Mouse (Mus musculus) neural tube, embryonic 14.5 days (tissue): ENCODE results near the gene Skida1. TPM values are rescaled to one million over a fixed set of nuclear protein-coding genes. Genes with fewer than 3 reads are reported as not detected.
A peak's percentile ranks its signal among the peaks of the same experiment; 100 is the strongest.

Experiments used
- ATAC-seq: fragments of 200-750 bp; cut with Nextera tagmentation; 2 replicates; pipeline ENCODE4 v1.8.0; 2017; ENCODE audit warnings: low read depth, mild to moderate bottlenecking, moderate TSS enrichment, moderate library complexity
- H3K27ac ChIP-seq: fragments of 300-500 bp; sonication (generic); 2 replicates; pipeline ENCODE4 v1.5.1; 2014; ENCODE audit warnings: low read depth, mild to moderate bottlenecking, control low read depth, low read length, moderate library complexity, mixed read lengths
- H3K27me3 ChIP-seq: fragments of 300-500 bp; sonication (generic); 2 replicates; pipeline ENCODE4 v1.6.1; 2014; ENCODE audit warnings: low read length; ENCODE audit not compliant: control insufficient read depth, insufficient read depth
- H3K36me3 ChIP-seq: fragments of 300-500 bp; sonication (generic); 2 replicates; pipeline ENCODE4 v1.6.1; 2014; ENCODE audit warnings: low read length, mixed read lengths; ENCODE audit not compliant: control insufficient read depth, insufficient read depth
- H3K4me1 ChIP-seq: fragments of 300-500 bp; sonication (generic); 2 replicates; pipeline ENCODE4 v1.6.1; 2014; ENCODE audit warnings: low read length; ENCODE audit not compliant: control insufficient read depth, insufficient read depth
- H3K4me2 ChIP-seq: fragments of 300-500 bp; sonication (generic); 2 replicates; pipeline ENCODE4 v1.6.1; 2014; ENCODE audit warnings: mild to moderate bottlenecking, low read depth, low read length, control low read depth
- H3K4me3 ChIP-seq: fragments of 300-500 bp; sonication (generic); 2 replicates; pipeline ENCODE4 v1.5.1; 2014; ENCODE audit warnings: low read depth, low read length, control low read depth, mixed read lengths
- H3K9ac ChIP-seq: fragments of 300-500 bp; sonication (generic); replicated peaks from 2 replicates; pipeline ENCODE4 v1.6.1; 2014; ENCODE audit warnings: low read depth, mild to moderate bottlenecking, control low read depth, low read length, mixed read lengths
- H3K9me3 ChIP-seq: fragments of 300-500 bp; sonication (generic); 2 replicates; pipeline ENCODE4 v1.6.1; 2016; ENCODE audit warnings: low read length; ENCODE audit not compliant: control insufficient read depth
- WGBS: fragments of 180-500 bp; shearing (Covaris S2); extraction: QIAGEN DNeasy Blood & Tissue Kit; methylation state at CpG from one replicate; pipeline ENCODE4 v1.1.7; 2014; 5-methylcytosine and 5-hydroxymethylcytosine counted together
- polyA plus RNA-seq: library from polyadenylated mRNA; unstranded; fragments of >200 nt; fragmentation: Nextera tagmentation; extraction: Ambion mirVana; gene quantifications from 2 replicates; pipeline ENCODE4 v1.2.1, GENCODE M21; 2014

Skida1 gene
- polyA plus RNA-seq, 1 experiment from 2014 or later, result 3.9 TPM

- Histone ChIP-seq H3K27ac (peak overlapping the region; percentile 99), H3K27me3 (no peaks in the 10 kb centered on the region), H3K4me2 (peak overlapping the region; percentile 69), H3K36me3 (no peaks in the 10 kb centered on the region), H3K4me1 (peaks cover 6% of the 10 kb centered on the region; the same call in 1 of the 2 replicates), H3K9ac (peak overlapping the region; percentile 61), H3K4me3 (peak overlapping the region; percentile 63), H3K9me3 (no peaks in the 10 kb centered on the region)
- peak; percentile 3 for ATAC-seq
- under 1% methylated on average over 47 of the region's 48 CpGs for WGBS
Measured at GRCm38 (mm10) chr2:18057336-18058145, 8.7 kb upstream of the Skida1 start.

GRCm38 (mm10) chr2:18056786-18057255, 8.0 kb upstream of the Skida1 start:
- under 1% methylated on average over 43 of the region's 50 CpGs for WGBS
- peak; percentile 91 for ATAC-seq
- no peaks in the 10 kb centered on the region for H3K9me3 ChIP-seq
- peak overlapping the region; percentile 99 for H3K27ac ChIP-seq
- peak overlapping the region; percentile 63 for H3K4me3 ChIP-seq
- H3K27me3 ChIP-seq, result no peaks in the 10 kb centered on the region
- H3K4me1 ChIP-seq, result peaks cover 6% of the 10 kb centered on the region; the same call in 1 of the 2 replicates
- peak overlapping the region; percentile 69 for H3K4me2 ChIP-seq
- no peaks in the 10 kb centered on the region for H3K36me3 ChIP-seq
- H3K9ac ChIP-seq, result peak overlapping the region; percentile 61

GRCm38 (mm10) chr2:18055929-18056785, 7.3 kb upstream of the Skida1 start:
- Histone ChIP-seq H3K9ac (peak overlapping the region; percentile 61), H3K36me3 (no peaks in the 10 kb centered on the region), H3K9me3 (no peaks in the 10 kb centered on the region), H3K4me1 (peaks cover 6% of the 10 kb centered on the region; the same call in 1 of the 2 replicates), H3K27ac (peak overlapping the region; percentile 99), H3K27me3 (no peaks in the 10 kb centered on the region), H3K4me3 (peak overlapping the region; percentile 63), H3K4me2 (peak overlapping the region; percentile 69)
- peak; percentile 92 for ATAC-seq
- under 1% methylated on average over 47 of the region's 66 CpGs for WGBS

GRCm38 (mm10) chr2:18055016-18055928, 6.4 kb upstream of the Skida1 start, which contains the start of gene Mllt10:
Gene Mllt10, plus strand, starts transcription at chr2:18055237.
- 4% methylated on average over 20 of the region's 20 CpGs for WGBS
- Histone ChIP-seq H3K4me2 (peak within 1 kb of the TSS; percentile 69), H3K27ac (peak within 1 kb of the TSS; percentile 99), H3K9me3 (no peaks in the 10 kb centered on the region), H3K27me3 (no peaks in the 10 kb centered on the region), H3K4me3 (peak within 1 kb of the TSS; percentile 63), H3K9ac (peak within 1 kb of the TSS; percentile 61; the same call in 1 of the 2 replicates), H3K4me1 (peaks cover 7% of the 10 kb centered on the region; the same call in 1 of the 2 replicates), H3K36me3 (no peaks in the 10 kb centered on the region)
- no peak for ATAC-seq

GRCm38 (mm10) chr2:18053951-18054530, 5.2 kb upstream of the Skida1 start:
- 26% methylated on average over 2 of the region's 2 CpGs for WGBS
- ATAC-seq, result no peak
- no peaks in the 10 kb centered on the region for H3K9me3 ChIP-seq
- no peak overlapping the region for H3K4me2 ChIP-seq
- H3K36me3 ChIP-seq, result no peaks in the 10 kb centered on the region
- no peaks in the 10 kb centered on the region for H3K27me3 ChIP-seq
- H3K4me3 ChIP-seq, result no peak overlapping the region
- no peak overlapping the region for H3K9ac ChIP-seq
- H3K27ac ChIP-seq, result no peak overlapping the region
- peaks cover 17% of the 10 kb centered on the region; the same call in 1 of the 2 replicates for H3K4me1 ChIP-seq

GRCm38 (mm10) chr2:18053243-18053950, 4.5 kb upstream of the Skida1 start:
- Histone ChIP-seq H3K27ac (no peak overlapping the region), H3K27me3 (no peaks in the 10 kb centered on the region), H3K4me1 (peaks cover 13% of the 10 kb centered on the region; the same call in 1 of the 2 replicates), H3K4me3 (no peak overlapping the region), H3K4me2 (no peak overlapping the region), H3K36me3 (no peaks in the 10 kb centered on the region), H3K9ac (no peak overlapping the region), H3K9me3 (no peaks in the 10 kb centered on the region)
- no peak for ATAC-seq
- WGBS, result 16% methylated on average over 1 of the region's 1 CpGs

- 26% methylated on average over 3 of the region's 3 CpGs for WGBS
- H3K27me3 ChIP-seq, result no peaks in the 10 kb centered on the region
- H3K36me3 ChIP-seq, result no peaks in the 10 kb centered on the region
- H3K4me3 ChIP-seq, result no peak overlapping the region
- H3K4me1 ChIP-seq, result peaks cover 13% of the 10 kb centered on the region; the same call in 1 of the 2 replicates
- no peak overlapping the region for H3K27ac ChIP-seq
- no peak for ATAC-seq
- H3K9ac ChIP-seq, result no peak overlapping the region
- no peak overlapping the region for H3K4me2 ChIP-seq
- no peaks in the 10 kb centered on the region for H3K9me3 ChIP-seq
Measured at GRCm38 (mm10) chr2:18052581-18052980, 3.7 kb upstream of the Skida1 start.
